Mouse (Mus musculus): Measurements from ENCODE around the gene Aarsd1. TPM values are rescaled to one million over a fixed set of nuclear protein-coding genes. Genes with fewer than 3 reads are reported as not detected.

The Aarsd1 gene
- polyA plus RNA-seq, 1 experiment from 2014 or later, result 45.4 TPM

Small RNA genes lying within 50 kb of the gene (microRNA-seq; reads per million reads assigned to microRNA genes)
- gene Mir6929, result 2.0 reads per million

Other genes with a start within 250 kb of the Aarsd1 start
- gene Cntnap1, start 247.1 kb downstream of the Aarsd1 start, polyA plus RNA-seq (2014; fragmentation: Nextera tagmentation; extraction: Ambion mirVana), result 0.69 and 1.1 TPM in 2 replicates
- 11.3 and 12.8 TPM in 2 replicates for gene Plekhh3, start 246.3 kb downstream of the Aarsd1 start, polyA plus RNA-seq (2014; fragmentation: Nextera tagmentation; extraction: Ambion mirVana)
- gene Ccr10, start 242.2 kb downstream of the Aarsd1 start, polyA plus RNA-seq (2014; fragmentation: Nextera tagmentation; extraction: Ambion mirVana), result 0.30 TPM in 1 of 2 replicates, not detected in the other
- 13.6 and 16.6 TPM in 2 replicates for gene Ezh1, start 191.2 kb downstream of the Aarsd1 start, polyA plus RNA-seq (2014; fragmentation: Nextera tagmentation; extraction: Ambion mirVana)
- gene Ramp2, start 171.6 kb downstream of the Aarsd1 start, polyA plus RNA-seq (2014; fragmentation: Nextera tagmentation; extraction: Ambion mirVana), result 272 and 281 TPM in 2 replicates
- 111 and 123 TPM in 2 replicates for gene Vps25, start 163.9 kb downstream of the Aarsd1 start, polyA plus RNA-seq (2014; fragmentation: Nextera tagmentation; extraction: Ambion mirVana)
- 5.8 and 9.5 TPM in 2 replicates for gene Wnk4, start 157.0 kb downstream of the Aarsd1 start, polyA plus RNA-seq (2014; fragmentation: Nextera tagmentation; extraction: Ambion mirVana)
- gene Cntd1, start 138.6 kb downstream of the Aarsd1 start, polyA plus RNA-seq (2014; fragmentation: Nextera tagmentation; extraction: Ambion mirVana), result 0.51 and 1.1 TPM in 2 replicates
- 188 and 203 TPM in 2 replicates for gene Coa3, start 138.5 kb downstream of the Aarsd1 start, polyA plus RNA-seq (2014; fragmentation: Nextera tagmentation; extraction: Ambion mirVana)
- gene Becn1, start 115.3 kb downstream of the Aarsd1 start, polyA plus RNA-seq (2014; fragmentation: Nextera tagmentation; extraction: Ambion mirVana), result 134 and 149 TPM in 2 replicates
- 62.5 and 66.5 TPM in 2 replicates for gene Psme3, start 101.4 kb downstream of the Aarsd1 start, polyA plus RNA-seq (2014; fragmentation: Nextera tagmentation; extraction: Ambion mirVana)
- gene Aoc2, start 92.6 kb downstream of the Aarsd1 start, polyA plus RNA-seq (2014; fragmentation: Nextera tagmentation; extraction: Ambion mirVana), result 0.55 and 0.84 TPM in 2 replicates
- gene Aoc3, start 87.0 kb downstream of the Aarsd1 start, polyA plus RNA-seq (2014; fragmentation: Nextera tagmentation; extraction: Ambion mirVana), result 1.4 and 1.9 TPM in 2 replicates
- not detected in 2 replicates for gene G6pc, start 50.1 kb downstream of the Aarsd1 start, polyA plus RNA-seq (2014; fragmentation: Nextera tagmentation; extraction: Ambion mirVana)
- 10.2 and 17.4 TPM in 2 replicates for gene Gm27029, start 7.2 kb upstream of the Aarsd1 start, polyA plus RNA-seq (2014; fragmentation: Nextera tagmentation; extraction: Ambion mirVana)
- gene Rundc1, start 7.5 kb upstream of the Aarsd1 start, polyA plus RNA-seq (2014; fragmentation: Nextera tagmentation; extraction: Ambion mirVana), result 10.1 and 10.7 TPM in 2 replicates
- gene Ptges3l, start 7.7 kb upstream of the Aarsd1 start, polyA plus RNA-seq (2014; fragmentation: Nextera tagmentation; extraction: Ambion mirVana), result 81.7 and 96.0 TPM in 2 replicates
- 245 and 260 TPM in 2 replicates for gene Rpl27, start 24.7 kb upstream of the Aarsd1 start, polyA plus RNA-seq (2014; fragmentation: Nextera tagmentation; extraction: Ambion mirVana)
- gene Ifi35, start 30.8 kb upstream of the Aarsd1 start, polyA plus RNA-seq (2014; fragmentation: Nextera tagmentation; extraction: Ambion mirVana), result 17.1 and 17.3 TPM in 2 replicates
- gene Rnd2, start 47.4 kb upstream of the Aarsd1 start, polyA plus RNA-seq (2014; fragmentation: Nextera tagmentation; extraction: Ambion mirVana), result 5.4 and 9.0 TPM in 2 replicates
- gene Vat1, start 48.6 kb upstream of the Aarsd1 start, polyA plus RNA-seq (2014; fragmentation: Nextera tagmentation; extraction: Ambion mirVana), result 24.7 and 31.6 TPM in 2 replicates
- gene Brca1, start 134.3 kb upstream of the Aarsd1 start, polyA plus RNA-seq (2014; fragmentation: Nextera tagmentation; extraction: Ambion mirVana), result 7.5 and 8.3 TPM in 2 replicates
- gene Nbr1, start 134.5 kb upstream of the Aarsd1 start, polyA plus RNA-seq (2014; fragmentation: Nextera tagmentation; extraction: Ambion mirVana), result 62.6 and 70.0 TPM in 2 replicates
- gene Tmem106a, start 164.6 kb upstream of the Aarsd1 start, polyA plus RNA-seq (2014; fragmentation: Nextera tagmentation; extraction: Ambion mirVana), result 3.6 and 4.1 TPM in 2 replicates
- not detected in 2 replicates for gene Gm11634, start 181.6 kb upstream of the Aarsd1 start, polyA plus RNA-seq (2014; fragmentation: Nextera tagmentation; extraction: Ambion mirVana)
- 42.4 and 48.4 TPM in 2 replicates for gene Rdm1, start 209.6 kb upstream of the Aarsd1 start, polyA plus RNA-seq (2014; fragmentation: Nextera tagmentation; extraction: Ambion mirVana)
- 6.2 and 6.7 TPM in 2 replicates for gene Arl4d, start 247.9 kb upstream of the Aarsd1 start, polyA plus RNA-seq (2014; fragmentation: Nextera tagmentation; extraction: Ambion mirVana)

Data from heart, embryonic 14.5 days (tissue).